Mouse (Mus musculus) adrenal gland, postnatal 10 days (tissue): ENCODE data around the gene Mcpt9. TPM values are rescaled to one million over a fixed set of nuclear protein-coding genes. Genes with fewer than 3 reads are reported as not detected.
"Not testable (repeated sequence)": the region's sequence is repeated elsewhere in the genome, so short reads cannot be mapped to it uniquely, and the experiment has no call there.

Source experiments
- DNase-seq: peaks from one replicate; pipeline ENCODE4 v3.0.0; 2021; ENCODE audit warnings: mixed read lengths
- long read RNA-seq, 2 experiments: library from polyadenylated mRNA; stranded (forward); transcript quantifications; one replicate each; pipeline ENCODE4 v2.0.0; 2021
- total RNA-seq, 2 experiments: library from RNA; stranded (reverse); gene quantifications; 2 replicates each; pipeline ENCODE4 v1.2.3; 2021

The Mcpt9 gene
- total RNA-seq = not detected
- long read RNA-seq, experiment 1 = 0 reads
- long read RNA-seq, experiment 2 = 0 reads

DNA sequence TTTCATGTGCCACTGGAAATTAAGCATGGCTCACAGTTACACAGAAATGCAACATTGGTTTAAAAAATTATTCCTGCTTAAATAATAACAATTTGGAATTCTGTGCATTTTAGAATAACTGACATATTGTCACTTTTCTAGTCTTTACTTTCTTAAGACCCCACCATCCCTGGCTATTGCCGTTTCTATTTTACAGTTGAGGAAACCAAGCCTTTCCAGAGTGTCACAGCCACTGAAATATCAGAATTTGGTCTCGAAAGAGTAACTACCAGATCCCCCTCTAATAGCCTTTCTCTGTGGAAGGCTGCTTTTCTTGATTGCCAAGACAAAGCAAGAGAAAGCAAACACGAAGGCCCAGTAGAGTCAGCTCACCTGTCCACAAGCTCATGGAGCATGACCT lies at the start of gene Mcpt9:
TSS of gene Mcpt9 (minus strand) at position 101 of the 400 bp plus-strand sequence.
- not testable (repeated sequence) for DNase-seq

DNA sequence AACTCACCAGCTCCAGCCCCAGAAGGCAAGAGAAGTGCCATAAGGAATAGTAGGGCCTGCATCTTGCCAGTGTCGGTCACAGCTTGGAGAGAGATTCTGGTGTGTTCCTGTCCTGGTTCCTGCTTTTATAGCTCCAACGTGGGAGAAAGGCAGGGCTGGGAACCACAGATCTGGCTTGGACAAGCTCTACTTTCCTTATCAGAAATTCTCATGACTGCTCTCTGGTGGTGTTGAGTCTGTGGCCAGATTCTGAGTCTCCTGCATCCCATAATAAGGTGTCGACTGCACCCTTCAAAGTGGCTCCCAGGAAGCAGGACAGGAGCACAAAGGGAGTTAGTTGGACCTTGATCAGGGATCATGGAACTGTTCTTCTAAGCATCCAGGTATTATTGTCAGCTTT lies 31.9 kb upstream of the Mcpt9 start, which contains the start of gene Mcpt4:
TSS of gene Mcpt4 (minus strand) at position 101 of the 400 bp plus-strand sequence.
- not testable (repeated sequence) for DNase-seq

DNA sequence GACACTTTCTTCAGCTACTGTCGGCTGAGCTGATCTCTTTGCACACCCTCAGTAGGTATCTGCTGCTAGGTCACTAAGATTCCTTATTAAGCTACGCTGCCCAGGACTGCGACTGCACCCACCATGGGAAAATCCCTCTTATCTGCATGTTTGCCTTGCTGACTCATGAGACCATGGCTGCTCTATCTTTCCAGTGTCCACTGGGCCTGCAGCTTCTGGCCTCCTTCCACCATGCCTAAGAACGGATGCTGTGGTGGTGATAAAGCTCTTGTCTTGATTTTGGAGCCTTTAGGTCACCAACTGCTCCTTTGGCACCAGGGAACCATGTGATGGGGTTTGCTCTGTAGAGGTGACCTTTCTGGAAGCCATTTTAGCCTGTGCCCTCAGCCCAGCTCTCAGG lies 27.4 kb upstream of the Mcpt9 start:
- DNase-seq = no peak

DNA sequence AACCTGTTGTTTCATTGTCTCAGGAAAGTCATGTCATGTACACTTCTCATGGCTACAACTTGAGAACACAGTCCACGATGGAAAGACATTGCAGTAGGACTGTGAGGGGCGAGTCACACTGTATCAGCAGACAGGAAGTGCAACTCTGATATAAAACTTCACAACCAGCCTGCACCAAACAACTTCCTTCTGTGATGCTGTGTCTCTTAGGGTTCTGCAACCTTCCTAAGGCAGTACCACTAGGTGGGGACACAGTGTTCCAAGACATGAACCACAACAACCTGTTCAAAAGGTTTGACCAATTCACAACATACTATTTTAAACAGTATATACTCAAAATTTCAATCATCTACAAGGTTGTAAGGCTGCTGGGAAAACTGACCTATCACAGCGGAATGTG lies 25.1 kb upstream of the Mcpt9 start:
- no peak for DNase-seq

DNA sequence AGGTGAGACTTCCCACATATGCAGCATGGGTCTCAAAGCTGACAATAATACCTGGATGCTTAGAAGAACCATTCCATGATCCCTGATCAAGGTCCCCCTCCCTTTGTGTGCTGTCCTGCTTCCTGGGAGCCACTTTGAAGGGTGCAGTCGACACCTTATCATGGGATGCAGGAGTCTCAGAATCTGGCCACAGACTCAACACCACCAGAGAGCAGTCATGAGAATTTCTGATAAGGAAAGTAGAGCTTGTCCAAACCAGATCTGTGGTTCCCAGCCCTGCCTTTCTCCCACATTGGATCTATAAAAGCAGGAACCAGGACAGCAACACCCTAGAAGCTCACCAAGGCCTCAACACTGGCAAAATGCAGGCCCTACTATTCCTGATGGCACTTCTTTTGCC lies 11.5 kb upstream of the Mcpt9 start, which contains the start of gene Mcpt2:
TSS of gene Mcpt2 (plus strand) at position 250 of the 400 bp plus-strand sequence.
- DNase-seq = not testable (repeated sequence)

DNA sequence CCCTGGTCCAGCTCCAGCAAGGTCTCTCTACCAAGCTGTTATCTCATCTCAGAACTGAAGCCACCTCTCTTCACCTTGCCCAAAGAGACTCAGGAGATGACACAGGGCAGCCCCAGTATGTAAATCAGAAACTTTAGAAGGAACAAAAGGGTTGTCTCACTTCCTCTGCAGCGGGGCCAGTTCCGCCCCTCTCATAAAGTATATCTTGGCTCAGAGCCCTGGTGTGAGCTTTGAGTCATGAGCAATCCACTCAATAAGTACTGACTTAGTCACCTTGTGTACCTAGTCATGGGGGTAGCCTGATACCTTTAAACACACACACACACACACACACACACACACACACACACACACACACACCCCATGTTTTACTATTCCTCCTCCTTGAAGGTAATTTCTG lies 4.1 kb upstream of the Mcpt9 start:
- no peak for DNase-seq

DNA sequence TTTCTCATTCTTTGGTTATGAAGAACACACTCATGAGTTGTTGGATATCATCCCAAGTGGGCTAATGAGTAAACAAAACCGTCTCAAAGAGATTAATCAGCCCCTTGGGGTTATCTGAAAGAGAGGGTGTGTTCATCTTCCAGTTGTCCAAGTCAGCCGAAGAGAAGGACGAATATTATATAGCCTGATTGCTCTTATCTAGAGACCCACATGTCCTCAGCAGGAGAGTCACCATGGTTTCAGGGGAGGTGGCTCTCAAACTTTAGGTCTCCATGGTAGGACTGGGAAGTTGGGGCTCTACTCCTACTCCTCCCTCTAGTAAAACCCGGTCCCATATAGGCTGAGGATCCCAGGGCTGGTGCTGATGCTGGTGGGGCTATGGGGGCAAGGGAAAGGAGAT lies 9.0 kb downstream of the Mcpt9 start:
- DNase-seq = not testable (repeated sequence)

DNA sequence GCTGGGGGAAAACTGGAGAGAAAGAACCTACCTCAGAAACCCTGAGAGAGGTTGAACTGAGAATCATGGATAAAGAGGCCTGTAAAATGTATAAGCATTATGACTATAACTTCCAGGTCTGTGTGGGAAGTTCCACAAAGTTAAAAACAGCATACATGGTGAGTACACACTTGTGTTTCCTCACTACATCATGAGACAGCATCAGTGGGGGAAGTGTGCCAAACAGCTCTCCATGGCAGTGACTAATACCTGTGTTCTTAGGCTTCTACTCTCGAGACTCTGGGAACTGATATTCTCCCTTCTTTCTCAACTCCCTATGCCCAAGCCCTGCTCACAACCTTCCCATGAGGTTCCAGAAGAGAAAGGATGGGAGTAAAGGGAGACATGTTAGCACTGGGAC lies 10.8 kb downstream of the Mcpt9 start:
- no peak for DNase-seq

DNA sequence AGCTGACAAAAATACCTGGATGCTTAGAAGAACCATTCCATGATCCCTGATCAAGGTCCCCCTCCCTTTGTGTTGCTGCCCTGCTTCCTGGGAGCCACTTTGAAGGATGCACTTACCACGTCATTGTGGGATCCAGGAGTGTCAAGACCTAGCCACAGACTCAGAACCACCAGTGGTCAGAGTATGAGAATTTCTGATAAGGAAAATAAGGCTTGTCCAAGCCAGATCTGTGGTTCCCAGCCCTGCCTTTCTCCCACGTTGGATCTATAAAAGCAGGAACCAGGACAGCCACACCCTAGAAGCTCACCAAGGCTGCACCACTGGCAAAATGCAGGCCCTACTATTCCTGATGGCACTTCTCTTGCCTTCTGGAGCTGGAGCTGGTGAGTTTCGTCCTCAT lies 12.6 kb downstream of the Mcpt9 start, which contains the start of gene Mcpt1:
TSS of gene Mcpt1 (plus strand) at position 301 of the 400 bp plus-strand sequence.
- not testable (repeated sequence) for DNase-seq

DNA sequence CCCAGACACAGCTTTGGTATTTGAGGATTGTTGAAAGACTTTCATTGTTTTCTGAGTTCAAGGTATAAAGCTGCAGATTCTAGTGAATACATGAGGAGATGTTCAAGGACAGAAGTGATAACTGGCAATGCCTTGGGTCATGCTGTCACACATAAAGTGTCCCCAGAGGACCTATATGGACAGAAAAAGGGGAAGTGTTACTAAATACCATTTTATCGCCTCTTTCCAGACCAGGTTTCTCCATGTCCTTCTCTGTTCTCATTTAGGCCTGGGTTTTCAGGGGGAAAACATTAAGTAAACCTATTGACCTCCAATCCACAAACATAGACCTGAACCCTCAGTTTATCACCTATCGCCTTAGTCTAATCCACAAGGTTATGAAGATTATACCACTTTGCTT lies 16.4 kb downstream of the Mcpt9 start:
- DNase-seq = no peak

DNA sequence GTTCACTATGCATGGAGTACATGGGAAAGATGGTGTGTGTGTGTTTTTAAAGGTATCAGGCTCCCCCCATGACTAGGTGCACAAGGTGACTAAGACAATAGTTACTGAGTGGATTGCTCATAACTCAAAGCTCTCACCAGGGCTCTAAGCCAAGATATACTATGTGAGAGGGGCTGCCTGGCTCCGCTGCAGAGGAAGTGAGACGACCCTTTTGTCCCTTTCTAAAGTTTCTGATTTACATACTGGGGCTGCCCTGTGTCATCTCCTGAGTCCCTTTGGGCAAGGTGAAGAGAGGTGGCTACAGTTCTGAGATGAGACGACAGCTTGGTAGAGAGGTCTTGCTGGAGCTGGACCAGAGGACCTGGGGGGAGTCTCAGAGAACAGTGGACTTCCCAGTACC lies 17.1 kb downstream of the Mcpt9 start:
- no peak for DNase-seq

DNA sequence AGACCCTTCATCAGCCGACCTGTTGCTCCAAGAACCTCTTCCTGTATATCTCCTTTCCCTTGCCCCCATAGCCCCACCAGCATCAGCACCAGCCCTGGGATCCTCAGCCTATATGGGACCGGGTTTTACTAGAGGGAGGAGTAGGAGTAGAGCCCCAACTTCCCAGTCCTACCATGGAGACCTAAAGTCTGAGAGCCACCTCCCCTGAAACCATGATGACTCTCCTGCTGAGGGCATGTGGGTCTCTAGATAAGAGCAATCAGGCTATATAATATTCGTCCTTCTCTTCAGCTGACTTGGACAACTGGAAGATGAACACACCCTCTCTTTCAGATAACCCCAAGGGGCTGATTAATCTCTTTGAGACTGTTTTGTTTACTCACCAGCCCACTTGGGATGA lies 42.8 kb downstream of the Mcpt9 start:
- DNase-seq = not testable (repeated sequence)

Other genes with a start within 250 kb of the Mcpt9 start
- gene Adcy4, start 246.4 kb downstream of the Mcpt9 start, total RNA-seq = 10 to 100 TPM; 10.3 to 12.6 TPM
- gene Ripk3, start 241.6 kb downstream of the Mcpt9 start, total RNA-seq = 1 to 10 TPM; 8.3 to 9.1 TPM
- 10 to 100 TPM; 23.5 to 28.2 TPM for gene Nfatc4, start 207.4 kb downstream of the Mcpt9 start, total RNA-seq
- gene Nynrin, start 176.5 kb downstream of the Mcpt9 start, total RNA-seq = 10 to 100 TPM; 20.7 to 24.4 TPM
- gene Cbln3, start 146.1 kb downstream of the Mcpt9 start, total RNA-seq = under 1 TPM; 0.15 to 0.48 TPM
- gene Khnyn, start 145.5 kb downstream of the Mcpt9 start, total RNA-seq = 10 to 100 TPM; 17.1 to 23.8 TPM
- gene Sdr39u1, start 130.2 kb downstream of the Mcpt9 start, total RNA-seq = 100 to 1,000 TPM in 1 of 2 experiments, 10 to 100 TPM in 1; 90.9 to 109 TPM
- gene Cma1, start 85.8 kb downstream of the Mcpt9 start, total RNA-seq = 1 to 10 TPM; 7.9 to 8.6 TPM
- not detected for gene Cma2, start 79.5 kb downstream of the Mcpt9 start, total RNA-seq
- gene Mcpt1, start 12.5 kb downstream of the Mcpt9 start, total RNA-seq = not detected
- under 1 TPM in 1 of 2 experiments, not detected in 1; 0.24 TPM for gene Mcpt2, start 11.5 kb upstream of the Mcpt9 start, total RNA-seq
- gene Mcpt4, start 31.8 kb upstream of the Mcpt9 start, total RNA-seq = 1 to 10 TPM; 5.3 to 6.7 TPM
- gene Mcpt8, start 54.8 kb upstream of the Mcpt9 start, total RNA-seq = under 1 TPM; 0.66 to 0.97 TPM
- gene Ctsg, start 72.1 kb upstream of the Mcpt9 start, total RNA-seq = 1 to 10 TPM in 1 of 2 experiments, under 1 TPM in 1; 0.48 to 1.2 TPM
- gene Gzme, start 90.1 kb upstream of the Mcpt9 start, total RNA-seq = not detected
- not detected for gene Gzmd, start 102.1 kb upstream of the Mcpt9 start, total RNA-seq
- gene Gzmg, start 129.1 kb upstream of the Mcpt9 start, total RNA-seq = not detected
- gene Gzmn, start 144.1 kb upstream of the Mcpt9 start, total RNA-seq = not detected
- not detected for gene Gzmf, start 180.9 kb upstream of the Mcpt9 start, total RNA-seq
- gene Gzmc, start 204.2 kb upstream of the Mcpt9 start, total RNA-seq = not detected
- under 1 TPM; 0.18 to 0.21 TPM for gene Gzmb, start 231.8 kb upstream of the Mcpt9 start, total RNA-seq